Mouse (Mus musculus) megakaryocyte, embryonic 14.5 days (primary cell): ENCODE results near the gene Galnt5.

Experiments used
- FLI1 ChIP-seq: IDR thresholded peaks from 2 replicates; pipeline ENCODE4 v1.6.1; 2012; ENCODE audit warnings: low read length, inconsistent platforms, mixed read lengths
- GATA1 ChIP-seq: IDR thresholded peaks from 3 replicates; pipeline ENCODE4 v1.6.1; 2012; ENCODE audit warnings: mixed read lengths, low read length, inconsistent platforms, borderline replicate concordance

- TF ChIP-seq GATA1 (no peak), FLI1 (no peak)
These were observed 97.1 kb downstream of the Galnt5 start for GRCm38 (mm10) chr2:58094818-58095217.
